Mouse (Mus musculus) neutrophil, adult 83 days (primary cell): ENCODE data around the gene C1qtnf5. TPM values are rescaled to one million over a fixed set of nuclear protein-coding genes. Genes with fewer than 3 reads are reported as not detected.

Experiments used
- total RNA-seq, 2 experiments: library from RNA; stranded (reverse); gene quantifications; one replicate each; pipeline ENCODE4 v1.2.4; 2023

The C1qtnf5 gene
- total RNA-seq, result not detected

GRCm38 (mm10) chr9:44107110-44107509 lies at the start of gene C1qtnf5:
Gene C1qtnf5 (plus strand): TSS chr9:44107245.

GRCm38 (mm10) chr9:44066785-44067225 lies 40.2 kb upstream of the C1qtnf5 start, which contains the start of gene Usp2:
Gene Usp2 (plus strand): TSS chr9:44067021.

DNA sequence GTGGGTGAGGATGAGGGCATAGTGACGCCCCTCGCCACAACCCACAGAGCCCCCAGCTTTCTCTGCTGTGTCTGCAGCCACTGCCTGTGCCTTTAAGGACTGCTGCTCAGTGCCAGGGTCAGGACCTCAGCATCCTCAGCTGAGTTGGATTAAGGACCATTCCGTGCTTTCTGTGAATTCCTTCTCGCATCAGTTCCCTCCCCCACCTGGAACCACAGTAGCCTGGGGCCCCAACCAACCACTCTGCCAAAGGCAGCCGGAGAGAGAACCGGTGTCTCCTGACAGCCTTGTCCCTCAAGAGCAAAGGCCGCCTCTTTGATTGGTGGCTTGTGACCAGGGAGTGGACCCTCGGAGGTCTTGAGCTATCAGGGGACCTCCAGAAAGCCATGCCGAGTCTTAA lies 5.6 kb upstream of the C1qtnf5 start, which contains the start of gene Mfrp:
Gene Mfrp (plus strand): TSS at position 240 of the 400 bp plus-strand sequence.

GRCm38 (mm10) chr9:44113105-44113789 lies 6.2 kb downstream of the C1qtnf5 start, which contains the start of the genes Gm49380 and Rnf26:
Gene Gm49380 (minus strand): TSS chr9:44113500.
Gene Rnf26 (minus strand): TSS chr9:44113517.

GRCm38 (mm10) chr9:44134101-44134850 lies 27.2 kb downstream of the C1qtnf5 start, which contains the start of gene Mcam:
Gene Mcam (plus strand): TSS chr9:44134469.

Other genes with a start within 250 kb of the C1qtnf5 start
- 1 to 10 TPM; 2.3 to 3.4 TPM for gene Thy1, start 63.9 kb upstream of the C1qtnf5 start, total RNA-seq
- gene Usp2, start 40.2 kb upstream of the C1qtnf5 start, total RNA-seq, result 1 to 10 TPM; 5.0 to 6.8 TPM
- gene Mfrp, start 5.5 kb upstream of the C1qtnf5 start, total RNA-seq, result under 1 TPM; 0.20 to 0.40 TPM
- gene Gm49380, start 6.3 kb downstream of the C1qtnf5 start, total RNA-seq, result not detected
- 10 to 100 TPM; 38.7 to 39.3 TPM for gene Rnf26, start 6.3 kb downstream of the C1qtnf5 start, total RNA-seq
- 1 to 10 TPM; 3.6 to 3.7 TPM for gene Mcam, start 27.2 kb downstream of the C1qtnf5 start, total RNA-seq
- 100 to 1,000 TPM; 197 to 219 TPM for gene Cbl, start 126.8 kb downstream of the C1qtnf5 start, total RNA-seq
- gene Ccdc153, start 133.4 kb downstream of the C1qtnf5 start, total RNA-seq, result not detected
- gene Pdzd3, start 144.2 kb downstream of the C1qtnf5 start, total RNA-seq, result 1 to 10 TPM; 1.9 to 2.4 TPM
- gene Nlrx1, start 161.4 kb downstream of the C1qtnf5 start, total RNA-seq, result 10 to 100 TPM; 62.6 to 64.4 TPM
- 10 to 100 TPM; 11.0 to 18.8 TPM for gene Abcg4, start 181.4 kb downstream of the C1qtnf5 start, total RNA-seq
- gene Hinfp, start 198.4 kb downstream of the C1qtnf5 start, total RNA-seq, result 10 to 100 TPM; 23.4 to 31.4 TPM
- gene C2cd2l, start 213.0 kb downstream of the C1qtnf5 start, total RNA-seq, result 10 to 100 TPM; 17.8 to 22.2 TPM
- gene Dpagt1, start 218.8 kb downstream of the C1qtnf5 start, total RNA-seq, result 10 to 100 TPM; 17.1 to 17.2 TPM
- 100 to 1,000 TPM; 314 to 338 TPM for gene H2afx, start 227.4 kb downstream of the C1qtnf5 start, total RNA-seq
- 100 to 1,000 TPM in 1 of 2 experiments, 10 to 100 TPM in 1; 82.1 to 130 TPM for gene Hmbs, start 237.0 kb downstream of the C1qtnf5 start, total RNA-seq